Mouse (Mus musculus) ES-Bruce4 (cell line): ENCODE data around the gene Tmem248.

ENCODE experiments used
- CTCF ChIP-seq: IDR thresholded peaks from one replicate; pipeline ENCODE4 v1.8.1; 2011; ENCODE audit warnings: low read depth, low read length
- POLR2A ChIP-seq: IDR thresholded peaks from one replicate; pipeline ENCODE4 v1.8.1; 2011; ENCODE audit warnings: low read length; ENCODE audit not compliant: insufficient read depth

GRCm38 (mm10) chr5:130290775-130291174 lies 73.9 kb downstream of the Tmem248 start:
- TF ChIP-seq CTCF (no peak), POLR2A (no peak)
